Mouse (Mus musculus) left cerebral cortex, postnatal 25 days (tissue): ENCODE measurements at regions not wholly inside any gene's neighbourhood (a gene's known extent, or its start where the extent isn't known, plus 50 kb on each side); places are given as distances from the start of the nearest gene placed in this dataset.

Source experiments
- DNase-seq, 2 experiments: peaks; one replicate each; pipeline ENCODE4 v3.0.0; 2022; ENCODE audit warnings: low spot score in 2 of 2, mixed read lengths in 1 of 2
- intact Hi-C: fragments of 180-260 bp; cut with DNase I; formaldehyde crosslinking; loops from one replicate; pipeline ENCODE4 v1.15.1; 2025

- intact Hi-C loops: no loop called here
These were observed 189.3 kb downstream of the Gadd45g start for GRCm38 (mm10) chr13:52035731-52036130.

GRCm38 (mm10) chr13:52036351-52036750 is 189.9 kb downstream of the Gadd45g start:
- intact Hi-C loops: no loop called here
- DNase-seq: no peak

More at GRCm38 (mm10) chr13:52035731-52036130, 189.3 kb downstream of the Gadd45g start:
- DNase-seq: no peak

DNA sequence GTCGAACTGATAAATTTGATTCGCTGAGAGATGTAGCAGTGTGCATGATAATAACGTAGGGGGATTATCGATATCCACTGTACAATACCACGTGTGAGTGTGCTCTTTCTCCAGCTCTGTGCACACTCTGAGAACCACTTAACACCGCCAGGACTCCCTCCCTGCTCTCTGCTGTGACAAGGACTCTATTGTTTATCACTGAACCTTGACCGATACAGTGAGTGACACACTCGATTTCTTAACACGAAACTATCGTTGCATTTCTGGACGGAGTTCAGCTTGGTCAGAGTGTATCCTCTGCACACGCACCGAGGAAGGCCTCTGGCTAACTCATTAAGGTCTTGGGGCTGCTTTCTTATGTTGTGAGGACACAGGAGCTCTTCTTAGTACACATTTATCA is 190.7 kb downstream of the Gadd45g start:
- intact Hi-C loops: no loop called here
- no peak for DNase-seq

GRCm38 (mm10) chr13:52041467-52042421 is 195.3 kb downstream of the Gadd45g start:
- peak in 1 of 2 experiments; percentile 38 for DNase-seq
- intact Hi-C loops: no loop called here

DNA sequence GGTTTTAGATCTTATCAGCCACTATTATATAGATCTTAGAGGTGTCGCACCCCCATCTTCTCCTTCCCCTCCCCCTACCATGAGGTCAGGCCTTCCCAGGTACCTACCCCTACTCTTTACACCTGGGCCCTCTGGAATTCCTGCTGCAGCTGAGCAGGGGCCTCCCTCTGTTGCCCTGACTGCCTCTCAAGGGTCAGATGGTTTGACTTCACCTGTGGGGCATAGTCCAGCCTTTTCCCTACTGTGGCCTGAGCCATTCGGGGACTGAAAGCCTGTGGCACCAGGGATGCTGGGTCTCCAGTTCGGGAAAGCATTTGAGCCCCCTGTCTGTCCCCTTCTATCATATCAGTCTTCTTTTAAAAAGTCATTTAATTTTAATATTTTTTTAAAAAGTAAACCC is 196.4 kb downstream of the Gadd45g start:
- no peak for DNase-seq
- intact Hi-C loops: no loop called here

GRCm38 (mm10) chr13:52043916-52044315 is 197.4 kb downstream of the Gadd45g start:
- intact Hi-C loops: no loop called here
- no peak for DNase-seq

- DNase-seq: no peak
- intact Hi-C loops: no loop called here
These were observed 198.9 kb downstream of the Gadd45g start for GRCm38 (mm10) chr13:52045349-52045748.

DNA sequence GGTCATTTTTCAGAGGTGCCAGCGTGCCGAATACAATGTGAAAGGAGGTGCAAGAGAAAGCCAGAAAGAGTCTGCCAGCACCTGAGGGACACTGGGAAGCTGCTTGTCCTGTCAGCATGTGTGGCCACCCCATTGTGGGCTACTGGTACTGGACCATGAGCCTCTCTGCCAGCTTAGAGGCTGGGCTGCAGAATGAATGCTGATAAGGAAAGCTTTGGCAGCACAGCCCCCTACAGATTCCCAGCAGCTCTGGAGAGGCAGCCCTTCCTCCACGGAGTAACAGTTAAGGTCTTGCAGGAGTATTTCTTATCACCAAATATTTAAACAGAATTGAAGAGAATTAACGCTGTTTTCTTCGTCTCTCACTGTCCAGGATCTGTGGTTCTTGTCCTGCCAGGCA is 199.5 kb downstream of the Gadd45g start:
- DNase-seq: no peak
- intact Hi-C loops: no loop called here

DNA sequence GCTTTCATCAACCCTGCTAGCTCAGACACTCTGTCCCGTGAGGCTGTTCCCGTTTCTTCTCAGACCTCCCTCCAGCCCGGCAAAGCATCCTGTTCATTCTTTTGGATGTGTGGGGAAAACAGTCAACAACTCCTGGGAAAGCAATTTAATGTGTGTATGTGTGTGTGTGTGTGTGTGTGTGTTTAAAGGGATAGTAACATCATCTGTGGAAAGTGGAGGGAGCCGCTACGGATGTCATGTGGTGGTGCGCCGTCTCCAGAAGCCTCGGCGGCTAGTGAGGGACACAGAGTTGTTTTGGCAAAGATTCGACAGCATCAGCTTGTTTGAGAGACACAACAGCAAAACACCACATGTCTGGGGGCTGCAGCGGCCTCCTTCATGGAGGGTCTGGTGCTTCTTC is 200.2 kb downstream of the Gadd45g start:
- no peak for DNase-seq
- intact Hi-C loops: no loop called here

- intact Hi-C loops: no loop called here
- DNase-seq: no peak
These were observed 201.5 kb downstream of the Gadd45g start for GRCm38 (mm10) chr13:52047937-52048336.

GRCm38 (mm10) chr13:52048777-52049176 is 202.3 kb downstream of the Gadd45g start:
- intact Hi-C loops: no loop called here
- DNase-seq: no peak

DNA sequence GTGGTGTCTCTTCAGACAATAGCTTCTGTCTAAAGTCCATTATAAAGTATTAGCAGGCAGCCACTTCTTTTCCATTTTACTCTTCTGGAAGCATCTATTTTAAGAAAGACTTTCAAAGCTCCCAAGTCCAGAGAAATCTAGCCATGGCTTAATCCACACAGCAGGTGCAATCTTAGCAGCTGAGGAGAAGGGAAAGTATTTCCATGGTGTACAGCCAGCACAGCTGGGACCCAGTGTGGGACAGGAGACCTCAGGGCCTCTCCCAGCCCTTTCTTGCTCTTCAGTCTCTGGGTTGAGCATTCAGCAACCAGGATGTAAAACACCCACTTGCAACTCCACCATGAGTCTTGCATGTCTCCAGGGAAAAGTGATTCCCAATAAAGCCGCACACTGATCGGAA is 202.8 kb downstream of the Gadd45g start:
- intact Hi-C loops: no loop called here
- no peak for DNase-seq

DNA sequence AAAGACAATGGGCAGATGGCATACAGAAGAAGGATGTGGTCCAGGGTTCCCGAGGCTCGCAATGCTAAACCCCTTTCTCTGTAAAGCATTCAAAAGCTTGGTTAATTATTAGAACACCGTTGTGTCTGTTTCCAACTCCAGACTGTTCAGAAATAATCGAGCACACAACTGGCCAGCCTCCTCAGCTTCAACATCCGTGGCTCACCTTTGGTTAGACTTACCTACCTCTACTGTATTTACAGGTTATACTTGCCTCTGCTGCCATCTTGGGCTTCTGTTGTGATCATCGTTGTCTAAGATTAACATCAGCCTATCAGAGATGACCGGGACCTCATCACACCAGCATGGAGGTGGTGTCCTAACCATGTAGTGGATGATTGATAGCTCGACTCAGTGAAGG is 209.3 kb downstream of the Gadd45g start:
- intact Hi-C loops: no loop called here
- DNase-seq: no peak

- intact Hi-C loops: no loop called here
- no peak for DNase-seq
These were observed 211.0 kb downstream of the Gadd45g start for GRCm38 (mm10) chr13:52057456-52057855.

DNA sequence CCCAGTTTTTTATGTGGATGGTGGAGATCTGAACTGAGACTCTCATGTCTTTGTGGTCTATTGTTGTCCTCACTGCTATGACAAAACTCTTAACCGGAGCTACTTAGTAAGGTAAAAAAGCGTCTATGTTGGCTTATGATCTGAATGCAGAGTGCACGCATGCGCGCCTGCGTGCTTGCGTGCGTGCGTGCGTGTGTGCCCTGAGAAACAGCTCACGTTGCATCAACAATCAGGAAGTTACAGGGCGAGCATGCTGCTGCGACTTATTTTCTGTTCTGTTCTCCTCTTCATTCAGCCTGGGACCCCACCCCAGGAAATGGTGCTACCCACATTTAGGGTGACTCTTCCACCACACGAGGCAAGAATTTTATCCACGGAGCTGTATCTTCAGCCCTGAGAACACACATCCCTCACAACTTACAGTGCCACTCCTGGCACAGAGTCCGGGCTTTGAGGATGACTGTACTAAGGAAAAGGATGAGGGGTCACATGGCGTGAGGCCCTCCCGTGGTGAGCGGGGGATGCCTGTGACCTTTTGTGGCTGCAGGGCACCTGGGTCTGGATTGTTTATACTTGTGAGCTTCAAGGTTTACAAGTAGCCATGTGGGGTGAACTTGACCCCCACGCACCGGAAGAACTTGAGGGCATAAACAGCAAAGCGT is 213.4 kb downstream of the Gadd45g start:
- intact Hi-C loops: no loop called here
- no peak for DNase-seq

DNA sequence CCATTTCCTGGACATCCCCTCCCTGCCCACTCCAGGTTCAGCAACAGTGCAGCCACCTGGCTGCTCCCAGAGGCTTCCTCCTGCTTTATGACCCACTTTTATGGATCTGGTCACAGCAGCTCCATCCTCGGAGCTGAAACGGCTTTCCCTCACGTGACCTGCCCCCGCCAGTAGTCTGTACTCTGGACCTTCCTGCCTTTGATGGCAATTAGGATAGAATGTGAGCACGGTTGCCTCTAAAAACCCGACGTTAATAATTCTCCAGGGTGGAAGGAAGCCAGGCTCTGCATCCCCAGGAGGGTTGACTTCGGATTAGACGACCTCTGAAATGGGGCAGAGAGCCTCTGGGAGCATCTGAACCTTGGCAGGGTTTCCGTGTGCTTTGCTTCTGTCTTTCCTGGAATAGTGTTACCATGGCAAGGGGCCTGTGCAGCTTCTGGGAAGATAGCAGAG is 214.0 kb downstream of the Gadd45g start:
- intact Hi-C loops: no loop called here
- no peak for DNase-seq

GRCm38 (mm10) chr13:52061454-52061853 is 215.0 kb downstream of the Gadd45g start:
- intact Hi-C loops: no loop called here
- DNase-seq: no peak

DNA sequence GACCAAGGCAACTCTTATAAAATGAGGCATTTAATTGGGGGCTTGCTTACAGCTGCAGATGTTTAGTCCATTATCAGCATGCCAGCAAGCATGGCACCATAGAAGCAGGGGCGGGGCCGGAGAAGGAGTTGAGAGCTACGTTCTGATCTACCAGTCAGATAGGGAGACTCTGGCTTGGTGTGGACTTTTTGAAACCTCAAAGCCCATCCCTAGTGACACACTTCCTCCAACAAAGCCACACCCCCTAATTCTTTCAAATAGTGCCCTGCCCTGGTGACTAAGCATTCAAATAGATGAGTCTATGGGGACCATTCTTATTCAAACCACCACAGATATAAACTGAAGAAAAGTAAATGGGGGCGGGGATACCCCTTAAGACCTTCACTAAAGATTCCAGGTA is 215.4 kb downstream of the Gadd45g start:
- intact Hi-C loops: no loop called here
- DNase-seq: no peak

DNA sequence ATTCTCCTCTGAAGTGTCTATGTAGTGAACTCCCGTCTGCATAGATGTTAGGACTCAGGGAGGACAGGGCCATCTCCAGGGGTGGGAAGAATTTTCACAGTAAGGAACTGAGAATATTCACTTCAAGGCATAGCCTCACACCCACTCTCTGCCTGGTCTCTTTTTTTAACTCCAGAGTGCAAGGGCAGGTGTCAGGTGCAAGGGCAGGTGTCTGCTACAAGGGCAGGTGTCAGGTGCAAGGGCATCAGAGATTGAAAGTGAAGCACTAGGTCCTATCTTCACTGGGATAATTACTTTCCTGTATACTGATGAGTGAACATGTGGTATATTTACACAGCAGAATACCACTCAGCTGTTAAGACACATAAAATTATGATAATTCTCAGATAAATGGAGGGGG is 216.1 kb downstream of the Gadd45g start:
- no peak for DNase-seq
- intact Hi-C loops: no loop called here

- no peak for DNase-seq
- intact Hi-C loops: no loop called here
These were observed 218.8 kb downstream of the Gadd45g start for GRCm38 (mm10) chr13:52065274-52065673.

DNA sequence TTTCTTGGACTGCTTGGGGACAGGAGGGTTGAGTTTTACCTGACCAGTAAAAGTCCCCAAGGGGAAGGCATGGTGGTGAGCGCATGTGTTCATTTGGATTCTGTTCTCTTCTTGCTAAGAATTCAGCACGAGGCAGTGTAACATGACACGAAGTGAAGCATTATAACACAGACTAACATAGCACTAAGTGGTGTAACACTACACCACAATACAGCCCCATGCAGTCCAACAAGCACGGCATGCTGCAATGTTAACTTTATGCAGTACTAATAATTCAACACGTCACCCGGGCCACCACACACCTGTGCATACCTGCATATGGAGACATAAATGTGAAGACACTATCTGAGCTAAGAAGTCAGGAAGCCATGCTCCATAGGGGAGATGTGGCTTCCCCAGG is 219.2 kb downstream of the Gadd45g start:
- intact Hi-C loops: no loop called here
- DNase-seq: no peak
